Mouse (Mus musculus) MEL (cell line): ENCODE data around the gene Stac3. TPM values are rescaled to one million over a fixed set of nuclear protein-coding genes. Genes with fewer than 3 reads are reported as not detected.

Experiments
- DNase-seq: peaks from one replicate; pipeline ENCODE4 v3.0.0; 2011; ENCODE audit warnings: low read depth, low spot score
- H3K27ac ChIP-seq: 2 replicates; pipeline ENCODE4 v1.5.1; 2012; ENCODE audit warnings: low read depth, mild to moderate bottlenecking, control low read depth, low read length, moderate library complexity; ENCODE audit not compliant: control insufficient read depth
- H3K27me3 ChIP-seq, 2 experiments: fragments of 150-350 bp in 1 of 2; sonication (generic) in 1 of 2; 2 replicates each; pipeline ENCODE4 v1.6.1; 2012; ENCODE audit warnings: low read length in 2 of 2, mild to moderate bottlenecking in 2 of 2, improper control_type of control experiment in 1 of 2, moderate library complexity in 1 of 2; ENCODE audit not compliant: insufficient read depth in 2 of 2, control insufficient read depth in 1 of 2
- H3K36me3 ChIP-seq, 2 experiments: 2 replicates each; pipeline ENCODE4 v1.6.1; 2012 to 2014; ENCODE audit warnings: low read length in 2 of 2, improper control_type of control experiment in 1 of 2, inconsistent platforms in 1 of 2, mild to moderate bottlenecking in 1 of 2; ENCODE audit not compliant: insufficient read depth in 2 of 2, control insufficient read depth in 1 of 2
- H3K4me1 ChIP-seq, 2 experiments: fragments of 150-350 bp in 1 of 2; sonication (generic) in 1 of 2; 2 replicates each; pipeline ENCODE4 v1.6.1; 2012; ENCODE audit warnings: low read length in 2 of 2, improper control_type of control experiment in 1 of 2, mild to moderate bottlenecking in 1 of 2; ENCODE audit not compliant: insufficient read depth in 2 of 2, control insufficient read depth in 1 of 2
- H3K4me3 ChIP-seq, 2 experiments: fragments of 150-350 bp in 1 of 2; sonication (generic) in 1 of 2; 2 replicates each; pipeline ENCODE4 v1.5.1; 2012; ENCODE audit warnings: low read depth in 2 of 2, low read length in 2 of 2, mild to moderate bottlenecking in 2 of 2, moderate library complexity in 2 of 2, control low read depth in 1 of 2, improper control_type of control experiment in 1 of 2; ENCODE audit not compliant: control insufficient read depth in 1 of 2, insufficient read depth in 1 of 2
- H3K79me2 ChIP-seq: 2 replicates; pipeline ENCODE4 v1.6.1; 2012; ENCODE audit warnings: mild to moderate bottlenecking, low read length, moderate library complexity; ENCODE audit not compliant: control insufficient read depth, poor library complexity, insufficient read depth
- H3K9ac ChIP-seq: 2 replicates; pipeline ENCODE4 v1.6.1; 2012; ENCODE audit warnings: low read depth, mild to moderate bottlenecking, control low read depth, low read length, moderate library complexity; ENCODE audit not compliant: control insufficient read depth, poor library complexity, severe bottlenecking
- H3K9me3 ChIP-seq: fragments of 150-350 bp; sonication (generic); replicated peaks from 2 replicates; pipeline ENCODE4 v1.6.1; 2012; ENCODE audit warnings: mild to moderate bottlenecking, low read length, improper control_type of control experiment, moderate library complexity; ENCODE audit not compliant: insufficient read depth
- BHLHE40 ChIP-seq: IDR thresholded peaks from 2 replicates; pipeline ENCODE4 v1.6.1; 2012; ENCODE audit warnings: low read depth, mild to moderate bottlenecking, inconsistent platforms, low read length, improper control_type of control experiment, borderline replicate concordance
- ELF1 ChIP-seq: IDR thresholded peaks from 2 replicates; pipeline ENCODE4 v1.6.1; 2014; ENCODE audit warnings: low read depth, mild to moderate bottlenecking, inconsistent platforms, low read length, improper control_type of control experiment, moderate library complexity
- ETS1 ChIP-seq: IDR thresholded peaks from 2 replicates; pipeline ENCODE4 v1.6.1; 2012; ENCODE audit warnings: low read depth, mild to moderate bottlenecking, inconsistent platforms, low read length, improper control_type of control experiment, moderate library complexity
- GABPA ChIP-seq: IDR thresholded peaks from 2 replicates; pipeline ENCODE4 v1.6.1; 2012; ENCODE audit warnings: low read depth, mild to moderate bottlenecking, inconsistent platforms, low read length, improper control_type of control experiment, moderate library complexity
- GATA1 ChIP-seq: IDR thresholded peaks from 2 replicates; pipeline ENCODE4 v1.6.1; 2011; ENCODE audit warnings: low read depth, low read length, improper control_type of control experiment
- JUND ChIP-seq: IDR thresholded peaks from 2 replicates; pipeline ENCODE4 v1.6.1; 2011; ENCODE audit warnings: low read depth, mild to moderate bottlenecking, improper control_type of control experiment, low read length
- MAX ChIP-seq: IDR thresholded peaks from 2 replicates; pipeline ENCODE4 v1.6.1; 2011; ENCODE audit warnings: low read length, improper control_type of control experiment
- NELFE ChIP-seq: IDR thresholded peaks from 2 replicates; pipeline ENCODE4 v1.6.1; 2011; ENCODE audit warnings: low read depth, low read length, improper control_type of control experiment
- NRF1 ChIP-seq: IDR thresholded peaks from 2 replicates; pipeline ENCODE4 v1.6.1; 2014; ENCODE audit warnings: low read depth, mild to moderate bottlenecking, inconsistent platforms, low read length, improper control_type of control experiment, moderate library complexity; ENCODE audit not compliant: poor library complexity, insufficient read depth, severe bottlenecking
- POLR2AphosphoS5 ChIP-seq: IDR thresholded peaks from 2 replicates; pipeline ENCODE4 v1.6.1; 2012; ENCODE audit warnings: low read depth, borderline replicate concordance, mild to moderate bottlenecking, inconsistent platforms, low read length, moderate library complexity, mixed read lengths
- RCOR1 ChIP-seq: IDR thresholded peaks from 2 replicates; pipeline ENCODE4 v1.6.1; 2012; ENCODE audit warnings: low read depth, mild to moderate bottlenecking, inconsistent platforms, low read length, improper control_type of control experiment
- SIN3A ChIP-seq: IDR thresholded peaks from 2 replicates; pipeline ENCODE4 v1.6.1; 2012; ENCODE audit warnings: low read length, improper control_type of control experiment, inconsistent platforms
- SMC3 ChIP-seq: IDR thresholded peaks from 2 replicates; pipeline ENCODE4 v1.6.1; 2011; ENCODE audit warnings: low read depth, low read length, improper control_type of control experiment
- TBP ChIP-seq: IDR thresholded peaks from 2 replicates; pipeline ENCODE4 v1.8.0; 2011; ENCODE audit warnings: low read depth, low read length, improper control_type of control experiment
- UBTF ChIP-seq: IDR thresholded peaks from 2 replicates; pipeline ENCODE4 v1.6.1; 2012; ENCODE audit warnings: low read depth, mild to moderate bottlenecking, inconsistent platforms, low read length, improper control_type of control experiment, moderate library complexity, borderline replicate concordance; ENCODE audit not compliant: insufficient read depth
- polyA plus RNA-seq, 2 experiments: library from polyadenylated mRNA; stranded (reverse) in 1 of 2; unstranded in 1 of 2; fragments of >175 nt in 1 of 2; fragments of >200 nt in 1 of 2; gene quantifications; 2 replicates each; pipeline versions ENCODE4 v1.2.1 to v1.2.4; 2012; ENCODE audit warnings: low replicate concordance in 2 of 2, low read depth in 1 of 2; ENCODE audit not compliant: insufficient read length in 2 of 2, insufficient read depth in 1 of 2, missing spikeins in 1 of 2
- total RNA-seq: library from RNA; depleted of rRNA; stranded (reverse); fragments of 300-350 nt; gene quantifications from 2 replicates; pipeline ENCODE4 v1.2.3, GENCODE M21; 2012

Stac3 gene
- total and polyA plus RNA-seq, 3 experiments, result 0.25 TPM; not detected in 2

DNA sequence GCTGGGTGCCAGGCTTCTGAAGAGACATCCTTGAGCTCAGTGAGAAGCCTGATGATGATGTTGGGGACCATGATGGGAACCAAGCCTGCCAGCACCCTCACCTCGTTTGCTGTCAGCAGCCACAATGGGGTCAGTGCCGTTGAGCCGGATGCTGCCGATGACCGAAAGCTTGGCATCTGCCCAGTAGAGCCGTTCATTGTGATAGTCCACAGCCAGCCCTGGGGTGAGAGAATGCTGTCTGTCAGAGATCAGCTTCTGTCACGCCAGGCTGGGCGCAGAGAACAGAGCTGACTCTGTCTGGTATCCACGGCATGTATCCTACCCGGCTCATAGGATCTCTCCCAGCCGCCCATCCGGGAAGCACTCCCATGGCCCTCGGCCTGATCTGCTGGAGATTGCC is 40.6 kb downstream of the Stac3 start:
- H3K79me2 ChIP-seq, result no peaks in the 10 kb centered on the region
- no peak for TF ChIP-seq POLR2AphosphoS5
- no peak for TF ChIP-seq SMC3
- TF ChIP-seq MAX, result no peak
- TF ChIP-seq RCOR1, result no peak
- no peak for TF ChIP-seq SIN3A
- no peak for TF ChIP-seq BHLHE40
- no peak for TF ChIP-seq ELF1
- TF ChIP-seq GATA1, result no peak
- TF ChIP-seq JUND, result no peak
- TF ChIP-seq NRF1, result no peak
- TF ChIP-seq UBTF, result no peak
- TF ChIP-seq ETS1, result no peak
- TF ChIP-seq, all 39 proteins: peak for 0
- DNase-seq, result no peak
- Histone ChIP-seq H3K27ac (no peak overlapping the region), H3K27me3 (no peaks in the 10 kb centered on the region; a peak in 1 of 4 replicates), H3K4me3 (no peak overlapping the region), H3K36me3 (no peaks in the 10 kb centered on the region), H3K9ac (no peak overlapping the region), H3K9me3 (no peaks in the 10 kb centered on the region), H3K4me1 (peaks cover 0 to 6% of the 10 kb centered on the region in 2 experiments; a peak in 2 of 4 replicates)

DNA sequence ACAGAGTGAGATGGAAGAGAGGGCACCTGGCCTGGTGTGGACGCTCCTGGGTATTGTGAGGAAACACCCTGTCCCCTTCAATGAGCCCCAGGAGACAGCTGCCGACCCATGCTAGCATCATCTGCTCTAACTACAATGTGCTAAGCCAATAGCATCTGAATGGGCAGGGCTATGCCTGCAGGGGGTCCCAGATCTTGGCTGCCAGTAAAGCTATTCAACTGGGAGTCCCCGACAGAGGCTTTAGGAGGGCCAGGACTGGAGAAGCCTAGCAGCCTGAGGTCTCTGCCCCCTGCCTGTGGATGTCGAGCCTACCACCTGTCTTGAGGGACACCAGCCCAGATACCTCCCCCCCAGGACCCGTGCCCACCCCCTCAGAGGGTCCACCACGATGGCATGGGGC is 41.2 kb downstream of the Stac3 start:
- Histone ChIP-seq H3K4me3 (no peak overlapping the region), H3K4me1 (peaks cover 0 to 6% of the 10 kb centered on the region in 2 experiments; a peak in 2 of 4 replicates), H3K36me3 (no peaks in the 10 kb centered on the region), H3K79me2 (no peaks in the 10 kb centered on the region), H3K9ac (no peak overlapping the region), H3K27ac (no peak overlapping the region), H3K27me3 (no peaks in the 10 kb centered on the region; a peak in 1 of 4 replicates), H3K9me3 (no peaks in the 10 kb centered on the region)
- no peak for DNase-seq
- no peak for TF ChIP-seq GABPA
- TF ChIP-seq NELFE, result no peak
- no peak for TF ChIP-seq TBP

DNA sequence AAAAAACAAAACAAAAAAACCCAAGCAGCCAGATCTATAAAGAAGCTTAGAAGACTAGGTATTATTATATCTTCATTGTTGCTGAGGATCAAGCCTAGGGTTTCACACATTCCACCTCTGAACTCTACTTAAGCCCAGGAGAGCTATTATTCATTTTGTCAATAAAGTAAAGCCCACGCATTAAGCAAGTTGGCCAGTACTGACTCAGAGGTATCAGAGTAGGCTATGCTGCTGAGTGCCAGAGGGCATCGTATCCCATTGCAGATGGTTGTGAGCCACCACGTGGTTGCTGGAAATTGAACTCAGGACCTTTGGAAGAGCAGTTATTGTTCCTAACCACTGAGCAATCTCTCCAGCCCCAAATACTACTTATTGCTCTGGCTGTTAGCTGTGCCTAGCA is 42.4 kb downstream of the Stac3 start:
- H3K4me3 ChIP-seq, result no peak overlapping the region
- H3K27ac ChIP-seq, result no peak overlapping the region
- no peaks in the 10 kb centered on the region for H3K9me3 ChIP-seq
- no peak overlapping the region for H3K9ac ChIP-seq
- H3K27me3 ChIP-seq, result no peaks in the 10 kb centered on the region; a peak in 1 of 4 replicates
- no peaks in the 10 kb centered on the region for H3K36me3 ChIP-seq
- no peaks in the 10 kb centered on the region for H3K4me1 ChIP-seq
- no peaks in the 10 kb centered on the region for H3K79me2 ChIP-seq
- TF ChIP-seq UBTF, result no peak
- TF ChIP-seq SMC3, result no peak
- no peak for TF ChIP-seq JUND
- TF ChIP-seq, all 39 proteins: peak for 0
- no peak for DNase-seq
